Mouse (Mus musculus): ENCODE data around the gene Brd1. TPM values are rescaled to one million over a fixed set of nuclear protein-coding genes. Genes with fewer than 3 reads are reported as not detected.

Gene Brd1
- polyA plus RNA-seq, 1 experiment from 2014 or later: 19.9 TPM

Other genes with a start within 250 kb of the Brd1 start
- not detected in 2 replicates for gene Zdhhc25, start 133.9 kb downstream of the Brd1 start, polyA plus RNA-seq (2015; fragmentation: Nextera tagmentation; extraction: Ambion mirVana)
- gene Zbed4, start 17.4 kb upstream of the Brd1 start, polyA plus RNA-seq (2015; fragmentation: Nextera tagmentation; extraction: Ambion mirVana): 13.6 and 14.8 TPM in 2 replicates
- 11.6 and 13.4 TPM in 2 replicates for gene Alg12, start 85.1 kb upstream of the Brd1 start, polyA plus RNA-seq (2015; fragmentation: Nextera tagmentation; extraction: Ambion mirVana)
- gene Creld2, start 85.4 kb upstream of the Brd1 start, polyA plus RNA-seq (2015; fragmentation: Nextera tagmentation; extraction: Ambion mirVana): 124 and 125 TPM in 2 replicates
- gene Pim3, start 128.0 kb upstream of the Brd1 start, polyA plus RNA-seq (2015; fragmentation: Nextera tagmentation; extraction: Ambion mirVana): 68.7 and 74.8 TPM in 2 replicates
- not detected in 2 replicates for gene Ttll8, start 220.2 kb upstream of the Brd1 start, polyA plus RNA-seq (2015; fragmentation: Nextera tagmentation; extraction: Ambion mirVana)
- 0.09 TPM in 1 of 2 replicates, not detected in the other for gene Mlc1, start 244.8 kb upstream of the Brd1 start, polyA plus RNA-seq (2015; fragmentation: Nextera tagmentation; extraction: Ambion mirVana)
- gene Mov10l1, start 248.7 kb upstream of the Brd1 start, polyA plus RNA-seq (2015; fragmentation: Nextera tagmentation; extraction: Ambion mirVana): 0.08 TPM in 1 of 2 replicates, not detected in the other